Mouse (Mus musculus) cerebellum, postnatal 25 days (tissue): Measurements from ENCODE around the gene Cdk1.
"Not testable (repeated sequence)": the region's sequence is repeated elsewhere in the genome, so short reads cannot be mapped to it uniquely, and the experiment has no call there.

Experiments used
- DNase-seq, 2 experiments: peaks; one replicate each; pipeline ENCODE4 v3.0.0; 2021; ENCODE audit warnings: mixed read lengths in 2 of 2

Gene Cdk1

GRCm38 (mm10) chr10:69352212-69353085 lies at the start of gene Cdk1:
Gene Cdk1, minus strand, starts transcription at chr10:69352938.
- peak; percentile 96 for DNase-seq

GRCm38 (mm10) chr10:69399814-69400385 lies 47.2 kb upstream of the Cdk1 start:
- peak in 1 of 2 experiments; percentile 14 for DNase-seq

- peak; percentile 11 to 33 for DNase-seq
These were observed 46.2 kb upstream of the Cdk1 start, which contains the start of gene Ank3 for GRCm38 (mm10) chr10:69398763-69399590. Gene Ank3, plus strand, starts transcription at chr10:69398773.

- peak in 1 of 2 experiments; percentile 10 for DNase-seq
These were observed 45.5 kb upstream of the Cdk1 start for GRCm38 (mm10) chr10:69398197-69398762.

GRCm38 (mm10) chr10:69389511-69389910 lies 36.8 kb upstream of the Cdk1 start:
- DNase-seq = no peak

GRCm38 (mm10) chr10:69386767-69387166 lies 34.0 kb upstream of the Cdk1 start:
- DNase-seq = no peak

- no peak for DNase-seq
These were observed 32.4 kb upstream of the Cdk1 start for GRCm38 (mm10) chr10:69385136-69385535.

- DNase-seq = no peak
These were observed 31.9 kb upstream of the Cdk1 start for GRCm38 (mm10) chr10:69384640-69385039.

- DNase-seq = no peak
These were observed 30.4 kb upstream of the Cdk1 start for GRCm38 (mm10) chr10:69383186-69383585.

- no peak for DNase-seq
These were observed 22.4 kb upstream of the Cdk1 start for GRCm38 (mm10) chr10:69375154-69375553.

GRCm38 (mm10) chr10:69373796-69374550 lies 21.2 kb upstream of the Cdk1 start:
- no peak for DNase-seq

GRCm38 (mm10) chr10:69372061-69372460 lies 19.3 kb upstream of the Cdk1 start:
- DNase-seq = no peak

- peak; percentile 49 to 62 for DNase-seq
These were observed 18.7 kb upstream of the Cdk1 start for GRCm38 (mm10) chr10:69371441-69371840.

GRCm38 (mm10) chr10:69369321-69369720 lies 16.6 kb upstream of the Cdk1 start:
- no peak for DNase-seq

- DNase-seq = no peak
These were observed 14.2 kb upstream of the Cdk1 start for GRCm38 (mm10) chr10:69366877-69367387.

- no peak for DNase-seq
These were observed 13.5 kb upstream of the Cdk1 start for GRCm38 (mm10) chr10:69366208-69366607.

- DNase-seq = no peak
These were observed 6.9 kb upstream of the Cdk1 start for GRCm38 (mm10) chr10:69359666-69360065.

GRCm38 (mm10) chr10:69353086-69353479 lies 345 bp upstream of the Cdk1 start:
- DNase-seq = not testable (repeated sequence)

- no peak for DNase-seq
These were observed 911 bp downstream of the Cdk1 start for GRCm38 (mm10) chr10:69351842-69352211.

- DNase-seq = no peak
These were observed 1.5 kb downstream of the Cdk1 start for GRCm38 (mm10) chr10:69351071-69351841.

- no peak for DNase-seq
These were observed 4.5 kb downstream of the Cdk1 start for GRCm38 (mm10) chr10:69348206-69348605.
